Mouse (Mus musculus) splenic B cell, adult 2 months (primary cell): ENCODE data around the gene Ihh.

Experiments
- DNase-seq: peaks from one replicate; pipeline ENCODE4 v3.0.0-alpha.2; 2011; ENCODE audit warnings: low read depth, low spot score
- H3K27me3 ChIP-seq: 2 replicates; pipeline ENCODE4 v1.6.1; 2012; ENCODE audit warnings: mild to moderate bottlenecking, low read length, moderate library complexity, mixed read lengths; ENCODE audit not compliant: control insufficient read depth, poor library complexity, insufficient read depth, severe bottlenecking
- H3K36me3 ChIP-seq: 2 replicates; pipeline ENCODE4 v1.6.1; 2012; ENCODE audit warnings: mild to moderate bottlenecking, low read length, moderate library complexity, mixed read lengths; ENCODE audit not compliant: control insufficient read depth, poor library complexity, insufficient read depth, severe bottlenecking

Gene Ihh

DNA sequence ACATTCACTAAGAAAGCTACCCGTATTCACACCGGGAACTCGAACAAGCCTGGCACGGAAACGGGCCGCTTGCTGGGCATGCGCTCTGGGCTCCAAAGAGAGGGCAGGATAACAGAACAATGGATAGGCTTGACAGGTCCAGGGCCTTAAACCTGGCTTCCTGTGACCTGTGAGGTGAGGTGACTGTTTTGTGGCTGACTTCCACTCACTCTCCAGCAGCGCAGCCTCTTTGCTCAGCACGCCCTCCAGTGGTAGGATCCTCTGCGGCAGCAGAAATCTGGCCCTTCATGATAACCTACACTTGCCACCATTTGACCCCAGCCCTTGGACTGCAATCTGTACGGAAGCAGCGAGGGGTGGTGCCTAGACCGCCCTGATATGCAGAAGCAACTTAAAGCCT is 35.8 kb downstream of the Ihh start:
- no peak for DNase-seq
- Histone ChIP-seq H3K27me3 (no peaks in the 10 kb centered on the region), H3K36me3 (no peaks in the 10 kb centered on the region)

DNA sequence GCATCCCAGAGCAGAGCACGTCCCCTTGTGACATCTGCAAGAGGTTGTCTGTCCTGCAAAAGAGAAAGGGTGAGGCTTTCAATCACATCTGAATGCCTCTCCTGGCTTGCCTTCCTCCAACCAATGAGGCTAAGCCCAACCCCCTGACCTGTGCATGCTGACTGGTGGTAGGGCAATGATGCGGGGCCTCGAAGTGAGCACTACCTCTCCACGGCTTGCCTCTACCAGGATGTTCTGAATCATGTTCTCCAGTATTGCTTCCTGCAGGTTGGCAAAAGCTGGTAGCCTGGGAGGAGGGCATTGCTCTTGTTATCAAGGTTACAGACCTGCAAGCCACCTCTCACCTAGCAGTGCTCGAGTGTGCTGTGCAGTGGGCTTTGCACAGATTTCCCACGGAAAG is 49.3 kb downstream of the Ihh start:
- no peak for DNase-seq
- Histone ChIP-seq H3K27me3 (no peaks in the 10 kb centered on the region), H3K36me3 (no peaks in the 10 kb centered on the region)

GRCm38 (mm10) chr1:74901686-74902085 is 49.8 kb downstream of the Ihh start:
- H3K27me3 ChIP-seq: no peaks in the 10 kb centered on the region
- peak; percentile 63 for DNase-seq
- no peaks in the 10 kb centered on the region for H3K36me3 ChIP-seq

DNA sequence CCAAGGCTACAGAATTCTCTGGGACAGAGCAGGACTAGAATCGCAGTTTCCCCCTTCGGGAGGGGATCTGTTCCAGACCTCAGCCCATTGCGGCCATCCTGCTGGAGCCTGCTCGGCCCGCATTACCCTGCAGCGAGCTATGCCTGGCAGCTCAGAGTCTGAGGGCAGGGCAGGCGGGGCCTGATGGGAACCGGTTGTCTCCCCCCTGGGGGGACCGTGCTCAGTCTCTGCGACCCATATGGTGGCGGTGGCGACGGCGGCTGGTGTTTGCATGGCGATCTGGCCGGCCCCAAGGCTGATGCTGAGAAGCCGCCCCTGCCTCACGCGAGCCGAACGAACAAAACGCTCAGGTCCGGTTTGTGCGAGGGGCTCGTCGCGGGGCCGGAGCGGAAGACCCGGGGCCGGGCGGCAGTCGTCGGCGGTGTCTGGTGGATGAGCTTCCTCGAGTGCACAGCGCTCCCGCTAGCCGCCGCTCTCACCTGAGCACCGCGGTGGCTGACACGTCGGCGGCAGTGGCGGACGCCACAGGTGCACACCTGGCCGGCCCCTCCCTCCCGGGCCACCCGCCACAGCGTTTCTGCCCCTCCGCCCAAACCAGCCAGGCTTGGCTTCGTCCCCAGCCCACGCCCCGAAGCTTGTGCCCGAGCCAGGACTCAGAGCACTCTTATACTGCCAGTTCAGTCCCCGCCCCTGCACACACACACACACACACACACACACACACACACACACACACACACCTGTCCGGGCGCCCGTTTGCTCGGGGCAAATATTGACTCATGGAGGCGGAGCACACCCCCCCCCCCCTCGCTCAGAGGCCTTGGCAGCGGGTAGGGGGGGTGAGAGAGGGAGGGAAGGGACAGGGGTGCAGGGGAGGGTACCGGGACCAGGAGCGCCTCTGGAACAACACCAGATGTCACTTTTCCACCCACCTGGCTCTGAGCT is 50.9 kb downstream of the Ihh start:
- Histone ChIP-seq H3K36me3 (no peaks in the 10 kb centered on the region), H3K27me3 (no peaks in the 10 kb centered on the region)
- DNase-seq: no peak

GRCm38 (mm10) chr1:74898656-74899431 is 52.6 kb downstream of the Ihh start:
- Histone ChIP-seq H3K36me3 (no peaks in the 10 kb centered on the region), H3K27me3 (no peaks in the 10 kb centered on the region)
- no peak for DNase-seq

GRCm38 (mm10) chr1:74897976-74898375 is 53.5 kb downstream of the Ihh start:
- Histone ChIP-seq H3K27me3 (no peaks in the 10 kb centered on the region; the same call in 1 of the 2 replicates), H3K36me3 (no peaks in the 10 kb centered on the region)
- no peak for DNase-seq
